Mouse (Mus musculus): Measurements from ENCODE around the gene Erp29. TPM values are rescaled to one million over a fixed set of nuclear protein-coding genes. Genes with fewer than 3 reads are reported as not detected.
A peak's percentile ranks its signal among the peaks of the same experiment; 100 is the strongest.

Erp29 gene
- polyA plus RNA-seq, 1 experiment from 2014 or later = 110 TPM

- 63% methylated on average over 5 of the region's 5 CpGs for WGBS
- no peak for ATAC-seq (replicated peaks; ENCODE audit: insufficient number of reproducible peaks, insufficient read depth, low FRiP score, low read depth)
Observed at GRCm38 (mm10) chr5:121462967-121463366, 10.7 kb upstream of the Erp29 start.

DNA sequence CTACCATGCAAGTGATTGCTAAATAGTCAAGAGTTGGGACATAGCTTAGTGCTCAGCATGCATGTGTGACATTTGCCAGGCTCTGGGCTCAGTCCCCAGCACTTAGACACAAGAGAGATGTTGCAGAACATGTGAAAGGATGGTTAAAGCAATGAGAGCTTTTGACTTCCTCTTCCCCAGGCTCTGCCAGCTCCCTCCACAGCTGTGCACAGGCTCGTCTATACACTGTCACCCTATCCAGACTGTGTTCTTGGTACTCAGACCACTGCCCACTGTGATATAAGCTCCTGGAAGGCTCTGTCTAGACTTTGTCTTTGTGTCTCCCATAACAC is 9.8 kb upstream of the Erp29 start:
- Histone ChIP-seq H3K4me1 (replicated peaks) (peaks cover 5% of the 10 kb centered on the region), H3K4me2 (no peak overlapping the region), H3K27me3 (no peaks in the 10 kb centered on the region), H3K9ac (no peak overlapping the region), H3K36me3 (no peaks in the 10 kb centered on the region), H3K9me3 (replicated peaks) (no peaks in the 10 kb centered on the region), H3K27ac (no peak overlapping the region), H3K4me3 (no peak overlapping the region)
- ATAC-seq (replicated peaks; ENCODE audit: insufficient number of reproducible peaks, insufficient read depth, low FRiP score, low read depth) = no peak
- WGBS = 13% methylated on average over 1 of the region's 1 CpGs

More at GRCm38 (mm10) chr5:121462967-121463366, 10.7 kb upstream of the Erp29 start:
- no peak overlapping the region for H3K4me3 ChIP-seq
- no peaks in the 10 kb centered on the region for H3K36me3 ChIP-seq
- peaks cover 5% of the 10 kb centered on the region for H3K4me1 ChIP-seq (replicated peaks)
- H3K9ac ChIP-seq = no peak overlapping the region
- no peaks in the 10 kb centered on the region for H3K27me3 ChIP-seq
- H3K9me3 ChIP-seq (replicated peaks) = no peaks in the 10 kb centered on the region
- no peak overlapping the region for H3K4me2 ChIP-seq
- H3K27ac ChIP-seq = no peak overlapping the region

DNA sequence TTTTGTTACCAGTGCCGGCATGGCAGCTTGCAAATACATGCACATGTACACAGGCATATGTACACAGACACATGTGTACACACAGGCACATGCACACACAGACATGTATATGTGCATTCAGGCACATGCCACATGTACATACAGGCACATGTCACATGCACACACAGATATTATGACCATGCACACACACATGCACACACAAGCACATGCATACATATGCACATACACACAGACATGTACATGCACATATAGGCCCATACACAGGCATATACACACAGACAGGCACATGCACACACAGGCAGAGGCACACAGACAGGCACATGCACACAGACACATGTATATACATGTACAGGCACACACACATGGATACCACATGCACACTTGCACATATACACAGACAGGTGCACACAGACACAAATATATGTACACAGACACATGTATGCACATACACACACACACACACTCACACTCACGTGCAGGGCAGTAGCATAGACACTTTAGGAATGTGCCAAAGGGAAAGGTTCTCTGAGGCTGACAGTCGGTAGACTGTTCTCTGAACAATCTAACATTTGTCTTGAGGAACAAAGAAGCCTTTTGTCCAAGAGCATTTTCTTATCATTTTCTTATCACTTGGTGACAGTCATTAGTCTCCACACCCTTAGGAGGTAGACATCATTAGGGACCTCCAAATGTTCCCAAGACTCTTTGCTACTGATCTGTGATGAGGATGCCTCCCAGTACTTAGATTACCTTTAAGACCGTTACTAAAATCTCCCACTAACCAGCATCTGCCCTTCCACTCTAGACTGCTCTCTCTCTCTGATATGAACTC is 9.2 kb upstream of the Erp29 start:
- H3K9ac ChIP-seq = no peak overlapping the region
- H3K4me1 ChIP-seq (replicated peaks) = peaks cover 5% of the 10 kb centered on the region
- H3K4me2 ChIP-seq = no peak overlapping the region
- WGBS = 40% methylated on average over 4 of the region's 4 CpGs
- H3K4me3 ChIP-seq = no peak overlapping the region
- H3K27me3 ChIP-seq = no peaks in the 10 kb centered on the region
- no peak for ATAC-seq (replicated peaks; ENCODE audit: insufficient number of reproducible peaks, insufficient read depth, low FRiP score, low read depth)
- H3K9me3 ChIP-seq (replicated peaks) = no peaks in the 10 kb centered on the region
- H3K27ac ChIP-seq = no peak overlapping the region
- no peaks in the 10 kb centered on the region for H3K36me3 ChIP-seq

GRCm38 (mm10) chr5:121455510-121456265 is 3.4 kb upstream of the Erp29 start:
- Histone ChIP-seq H3K9ac (no peak overlapping the region), H3K27me3 (no peaks in the 10 kb centered on the region), H3K9me3 (replicated peaks) (no peaks in the 10 kb centered on the region), H3K27ac (peak overlapping the region; percentile 11; the same call in 1 of the 2 replicates), H3K36me3 (no peaks in the 10 kb centered on the region), H3K4me1 (replicated peaks) (peaks cover 30% of the 10 kb centered on the region), H3K4me3 (no peak overlapping the region), H3K4me2 (no peak overlapping the region)
- WGBS = 49% methylated on average over 9 of the region's 9 CpGs
- ATAC-seq (replicated peaks; ENCODE audit: insufficient number of reproducible peaks, insufficient read depth, low FRiP score, low read depth) = no peak

GRCm38 (mm10) chr5:121454503-121454782 is 2.1 kb upstream of the Erp29 start:
- Histone ChIP-seq H3K36me3 (peaks cover 2% of the 10 kb centered on the region; the same call in 1 of the 2 replicates), H3K9me3 (replicated peaks) (no peaks in the 10 kb centered on the region), H3K4me3 (no peak overlapping the region), H3K4me1 (replicated peaks) (peaks cover 35% of the 10 kb centered on the region), H3K27me3 (no peaks in the 10 kb centered on the region), H3K4me2 (0 out of 2 replicates have a peak overlapping the region, but pooled peaks have one; percentile 81), H3K27ac (peak overlapping the region; percentile 97), H3K9ac (no peak overlapping the region)
- no peak for ATAC-seq (replicated peaks; ENCODE audit: insufficient number of reproducible peaks, insufficient read depth, low FRiP score, low read depth)
- WGBS = 74% methylated on average over 3 of the region's 3 CpGs

GRCm38 (mm10) chr5:121453743-121454502 is 1.6 kb upstream of the Erp29 start:
- 67% methylated on average over 13 of the region's 13 CpGs for WGBS
- no peak; the same call in 1 of the 2 replicates for ATAC-seq (replicated peaks; ENCODE audit: insufficient number of reproducible peaks, insufficient read depth, low FRiP score, low read depth)
- H3K9me3 ChIP-seq (replicated peaks) = no peaks in the 10 kb centered on the region
- peaks cover 35% of the 10 kb centered on the region for H3K4me1 ChIP-seq (replicated peaks)
- no peak overlapping the region for H3K9ac ChIP-seq
- peaks cover 7% of the 10 kb centered on the region for H3K36me3 ChIP-seq
- no peak overlapping the region for H3K4me3 ChIP-seq
- H3K4me2 ChIP-seq = peak overlapping the region; percentile 81
- no peaks in the 10 kb centered on the region for H3K27me3 ChIP-seq
- H3K27ac ChIP-seq = peak overlapping the region; percentile 97

DNA sequence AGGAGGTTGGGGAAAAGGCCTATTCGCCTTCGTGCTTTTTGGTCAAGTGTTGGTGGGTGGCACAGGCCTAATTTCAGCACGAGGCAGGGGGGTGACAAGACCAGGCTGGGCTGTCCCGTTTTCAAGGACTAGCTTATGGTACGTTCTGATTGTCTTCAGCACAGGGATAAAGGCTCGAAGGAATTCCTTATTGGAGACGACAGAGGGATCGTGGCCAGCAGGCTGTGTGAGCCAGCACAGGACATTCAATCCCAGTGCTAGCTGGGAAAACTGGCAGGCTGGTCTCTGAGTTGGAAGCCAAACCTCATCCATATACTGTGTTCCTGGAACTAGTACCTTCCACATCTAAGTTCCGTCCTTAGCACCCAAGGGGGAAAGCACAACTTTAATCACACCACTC is 600 bp upstream of the Erp29 start:
- H3K4me3 ChIP-seq = peak overlapping the region; percentile 87
- no peaks in the 10 kb centered on the region for H3K9me3 ChIP-seq (replicated peaks)
- peak; percentile 1; the same call in 1 of the 2 replicates for ATAC-seq (replicated peaks; ENCODE audit: insufficient number of reproducible peaks, insufficient read depth, low FRiP score, low read depth)
- peak overlapping the region; percentile 81 for H3K4me2 ChIP-seq
- H3K4me1 ChIP-seq (replicated peaks) = peaks cover 35% of the 10 kb centered on the region
- peak overlapping the region; percentile 90 for H3K9ac ChIP-seq
- WGBS = 5% methylated on average over 9 of the region's 9 CpGs
- peak overlapping the region; percentile 97 for H3K27ac ChIP-seq
- H3K36me3 ChIP-seq = peaks cover 14% of the 10 kb centered on the region
- H3K27me3 ChIP-seq = no peaks in the 10 kb centered on the region

DNA sequence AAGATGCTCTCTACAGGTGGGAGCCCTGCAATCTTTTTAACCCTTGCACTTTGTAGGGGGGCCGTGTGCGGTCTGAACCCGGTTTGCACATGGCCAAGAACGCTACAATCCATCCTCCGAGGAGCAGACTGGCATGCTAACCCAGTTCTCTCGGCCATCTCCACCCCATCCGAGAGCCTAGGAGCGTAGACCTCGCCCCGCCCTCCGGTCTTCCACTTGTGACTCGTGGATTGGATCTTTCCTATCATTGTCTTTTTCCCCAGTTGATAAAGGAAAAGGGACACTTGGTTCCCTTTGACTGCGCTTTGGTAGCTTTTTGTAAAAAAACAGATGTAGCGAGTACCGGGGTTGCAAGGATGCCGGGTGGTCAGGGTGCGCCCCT is 671 bp downstream of the Erp29 start, which contains the start of gene Tmem116:
Gene Tmem116, plus strand, starts transcription at position 250 of the 382 bp plus-strand sequence.
- peak within 1 kb of the TSS; percentile 97 for H3K27ac ChIP-seq
- H3K27me3 ChIP-seq = no peaks in the 10 kb centered on the region
- under 1% methylated on average over 17 of the region's 17 CpGs for WGBS
- H3K4me3 ChIP-seq = peak within 1 kb of the TSS; percentile 87
- no peak for ATAC-seq (replicated peaks; ENCODE audit: insufficient number of reproducible peaks, insufficient read depth, low FRiP score, low read depth)
- peaks cover 27% of the 10 kb centered on the region for H3K36me3 ChIP-seq
- H3K9ac ChIP-seq = peak within 1 kb of the TSS; percentile 93
- peaks cover 35% of the 10 kb centered on the region for H3K4me1 ChIP-seq (replicated peaks)
- H3K9me3 ChIP-seq (replicated peaks) = no peaks in the 10 kb centered on the region
- peak within 1 kb of the TSS; percentile 81 for H3K4me2 ChIP-seq

DNA sequence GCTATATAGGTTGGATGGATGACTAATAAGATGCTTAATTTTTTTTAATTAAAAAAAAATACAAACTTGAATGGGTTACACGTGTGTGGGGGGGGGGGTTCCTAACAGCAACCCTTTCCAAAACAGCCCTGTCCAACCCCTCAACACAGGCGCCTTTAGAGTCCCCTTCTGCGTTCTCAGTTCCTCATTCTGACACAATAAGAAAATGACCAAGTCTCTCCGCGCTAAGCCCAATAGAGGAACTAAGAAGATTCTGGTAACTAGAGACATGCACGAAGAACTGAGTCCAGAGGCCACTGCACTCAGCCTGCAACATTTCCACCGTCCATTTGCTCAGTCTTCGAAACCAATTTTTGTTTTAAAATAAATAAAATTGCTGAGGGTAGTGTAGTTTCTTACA is 1.1 kb downstream of the Erp29 start:
- Histone ChIP-seq H3K4me3 (peak overlapping the region; percentile 87), H3K27ac (peak overlapping the region; percentile 95), H3K9me3 (replicated peaks) (no peaks in the 10 kb centered on the region), H3K27me3 (no peaks in the 10 kb centered on the region), H3K36me3 (peaks cover 31% of the 10 kb centered on the region), H3K4me1 (replicated peaks) (peaks cover 35% of the 10 kb centered on the region), H3K4me2 (peak overlapping the region; percentile 75), H3K9ac (peak overlapping the region; percentile 93)
- 21% methylated on average over 8 of the region's 8 CpGs for WGBS
- ATAC-seq (replicated peaks; ENCODE audit: insufficient number of reproducible peaks, insufficient read depth, low FRiP score, low read depth) = no peak

GRCm38 (mm10) chr5:121450476-121450875 is 1.8 kb downstream of the Erp29 start:
- Histone ChIP-seq H3K27ac (no peak overlapping the region), H3K27me3 (no peaks in the 10 kb centered on the region), H3K4me3 (no peak overlapping the region), H3K4me1 (replicated peaks) (peaks cover 32% of the 10 kb centered on the region), H3K9ac (no peak overlapping the region), H3K4me2 (0 out of 2 replicates have a peak overlapping the region, but pooled peaks have one; percentile 75), H3K36me3 (peaks cover 38% of the 10 kb centered on the region), H3K9me3 (replicated peaks) (no peaks in the 10 kb centered on the region)
- 78% methylated on average over 9 of the region's 9 CpGs for WGBS
- ATAC-seq (replicated peaks; ENCODE audit: insufficient number of reproducible peaks, insufficient read depth, low FRiP score, low read depth) = no peak

DNA sequence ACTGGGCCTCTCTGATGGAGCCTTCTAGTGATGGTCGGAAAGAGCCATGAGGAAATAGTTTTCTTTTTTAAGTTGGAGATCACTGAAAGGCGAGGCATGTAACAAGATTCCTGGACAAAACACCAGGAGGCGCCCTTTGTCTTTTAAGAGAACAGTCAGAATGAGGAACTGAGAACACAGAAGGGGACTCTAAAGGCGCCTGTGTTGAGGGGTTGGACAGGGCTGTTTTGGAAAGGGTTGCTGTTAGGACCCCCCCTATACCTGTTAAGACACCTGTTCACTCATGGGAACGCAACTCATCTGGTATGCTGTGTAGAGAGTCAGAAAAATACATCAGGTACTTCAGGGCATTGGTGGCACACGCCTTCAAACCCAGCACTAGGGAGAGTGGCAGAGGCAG is 2.3 kb downstream of the Erp29 start:
- H3K4me3 ChIP-seq = no peak overlapping the region
- no peak overlapping the region for H3K27ac ChIP-seq
- no peaks in the 10 kb centered on the region for H3K27me3 ChIP-seq
- 66% methylated on average over 6 of the region's 6 CpGs for WGBS
- no peak overlapping the region for H3K9ac ChIP-seq
- no peaks in the 10 kb centered on the region for H3K9me3 ChIP-seq (replicated peaks)
- H3K4me1 ChIP-seq (replicated peaks) = peaks cover 32% of the 10 kb centered on the region
- ATAC-seq (replicated peaks; ENCODE audit: insufficient number of reproducible peaks, insufficient read depth, low FRiP score, low read depth) = no peak
- H3K36me3 ChIP-seq = peaks cover 43% of the 10 kb centered on the region
- no peak overlapping the region for H3K4me2 ChIP-seq

Measured in heart, embryonic 15.5 days (tissue).